Mouse (Mus musculus) MEL (cell line): Measurements from ENCODE around the gene Dct. TPM values are rescaled to one million over a fixed set of nuclear protein-coding genes. Genes with fewer than 3 reads are reported as not detected.

Source experiments
- DNase-seq: peaks from one replicate; pipeline ENCODE4 v3.0.0; 2011; ENCODE audit warnings: low read depth, low spot score
- H3K27ac ChIP-seq: 2 replicates; pipeline ENCODE4 v1.5.1; 2012; ENCODE audit warnings: low read depth, mild to moderate bottlenecking, control low read depth, low read length, moderate library complexity; ENCODE audit not compliant: control insufficient read depth
- H3K27me3 ChIP-seq, 2 experiments: fragments of 150-350 bp in 1 of 2; sonication (generic) in 1 of 2; 2 replicates each; pipeline ENCODE4 v1.6.1; 2012; ENCODE audit warnings: low read length in 2 of 2, mild to moderate bottlenecking in 2 of 2, improper control_type of control experiment in 1 of 2, moderate library complexity in 1 of 2; ENCODE audit not compliant: insufficient read depth in 2 of 2, control insufficient read depth in 1 of 2
- H3K36me3 ChIP-seq, 2 experiments: 2 replicates each; pipeline ENCODE4 v1.6.1; 2012 to 2014; ENCODE audit warnings: low read length in 2 of 2, improper control_type of control experiment in 1 of 2, inconsistent platforms in 1 of 2, mild to moderate bottlenecking in 1 of 2; ENCODE audit not compliant: insufficient read depth in 2 of 2, control insufficient read depth in 1 of 2
- H3K4me1 ChIP-seq, 2 experiments: fragments of 150-350 bp in 1 of 2; sonication (generic) in 1 of 2; 2 replicates each; pipeline ENCODE4 v1.6.1; 2012; ENCODE audit warnings: low read length in 2 of 2, improper control_type of control experiment in 1 of 2, mild to moderate bottlenecking in 1 of 2; ENCODE audit not compliant: insufficient read depth in 2 of 2, control insufficient read depth in 1 of 2
- H3K4me3 ChIP-seq, 2 experiments: fragments of 150-350 bp in 1 of 2; sonication (generic) in 1 of 2; 2 replicates each; pipeline ENCODE4 v1.5.1; 2012; ENCODE audit warnings: low read depth in 2 of 2, low read length in 2 of 2, mild to moderate bottlenecking in 2 of 2, moderate library complexity in 2 of 2, control low read depth in 1 of 2, improper control_type of control experiment in 1 of 2; ENCODE audit not compliant: control insufficient read depth in 1 of 2, insufficient read depth in 1 of 2
- H3K79me2 ChIP-seq: 2 replicates; pipeline ENCODE4 v1.6.1; 2012; ENCODE audit warnings: mild to moderate bottlenecking, low read length, moderate library complexity; ENCODE audit not compliant: control insufficient read depth, poor library complexity, insufficient read depth
- H3K9ac ChIP-seq: 2 replicates; pipeline ENCODE4 v1.6.1; 2012; ENCODE audit warnings: low read depth, mild to moderate bottlenecking, control low read depth, low read length, moderate library complexity; ENCODE audit not compliant: control insufficient read depth, poor library complexity, severe bottlenecking
- H3K9me3 ChIP-seq: fragments of 150-350 bp; sonication (generic); replicated peaks from 2 replicates; pipeline ENCODE4 v1.6.1; 2012; ENCODE audit warnings: mild to moderate bottlenecking, low read length, improper control_type of control experiment, moderate library complexity; ENCODE audit not compliant: insufficient read depth
- BHLHE40 ChIP-seq: IDR thresholded peaks from 2 replicates; pipeline ENCODE4 v1.6.1; 2012; ENCODE audit warnings: low read depth, mild to moderate bottlenecking, inconsistent platforms, low read length, improper control_type of control experiment, borderline replicate concordance
- CHD1 ChIP-seq: IDR thresholded peaks from 2 replicates; pipeline ENCODE4 v1.6.1; 2012; ENCODE audit warnings: low read depth, mild to moderate bottlenecking, inconsistent platforms, low read length, improper control_type of control experiment
- ELF1 ChIP-seq: IDR thresholded peaks from 2 replicates; pipeline ENCODE4 v1.6.1; 2014; ENCODE audit warnings: low read depth, mild to moderate bottlenecking, inconsistent platforms, low read length, improper control_type of control experiment, moderate library complexity
- EP300 ChIP-seq, 2 experiments: IDR thresholded peaks; 2 replicates each; pipeline ENCODE4 v1.6.1; 2011; ENCODE audit warnings: improper control_type of control experiment in 2 of 2, low read length in 2 of 2, low read depth in 1 of 2, mild to moderate bottlenecking in 1 of 2
- GABPA ChIP-seq: IDR thresholded peaks from 2 replicates; pipeline ENCODE4 v1.6.1; 2012; ENCODE audit warnings: low read depth, mild to moderate bottlenecking, inconsistent platforms, low read length, improper control_type of control experiment, moderate library complexity
- GATA1 ChIP-seq: IDR thresholded peaks from 2 replicates; pipeline ENCODE4 v1.6.1; 2011; ENCODE audit warnings: low read depth, low read length, improper control_type of control experiment
- JUND ChIP-seq: IDR thresholded peaks from 2 replicates; pipeline ENCODE4 v1.6.1; 2011; ENCODE audit warnings: low read depth, mild to moderate bottlenecking, improper control_type of control experiment, low read length
- KAT2A ChIP-seq: conservative IDR thresholded peaks from 2 replicates; pipeline ENCODE4 v1.6.1; 2012; ENCODE audit warnings: low read depth, low read length, improper control_type of control experiment, inconsistent platforms
- MAFK ChIP-seq: IDR thresholded peaks from 2 replicates; pipeline ENCODE4 v1.6.1; 2011; ENCODE audit warnings: low read depth, mild to moderate bottlenecking, low read length, improper control_type of control experiment, borderline replicate concordance
- MAZ ChIP-seq: IDR thresholded peaks from 2 replicates; pipeline ENCODE4 v1.6.1; 2012; ENCODE audit warnings: low read depth, mild to moderate bottlenecking, inconsistent platforms, low read length, improper control_type of control experiment
- MEF2A ChIP-seq: IDR thresholded peaks from 2 replicates; pipeline ENCODE4 v1.6.1; 2014; ENCODE audit warnings: low read depth, mild to moderate bottlenecking, inconsistent platforms, low read length, improper control_type of control experiment; ENCODE audit not compliant: poor library complexity, insufficient replicate concordance, severe bottlenecking; ENCODE audit errors: extremely low read depth
- NRF1 ChIP-seq: IDR thresholded peaks from 2 replicates; pipeline ENCODE4 v1.6.1; 2014; ENCODE audit warnings: low read depth, mild to moderate bottlenecking, inconsistent platforms, low read length, improper control_type of control experiment, moderate library complexity; ENCODE audit not compliant: poor library complexity, insufficient read depth, severe bottlenecking
- POLR2A ChIP-seq, 2 experiments: IDR thresholded peaks; 2 replicates each; pipeline ENCODE4 v1.6.1; 2011 to 2012; ENCODE audit warnings: low read length in 2 of 2, mild to moderate bottlenecking in 2 of 2, control low read depth in 1 of 2, improper control_type of control experiment in 1 of 2, low read depth in 1 of 2, moderate library complexity in 1 of 2; ENCODE audit not compliant: control insufficient read depth in 1 of 2, insufficient read depth in 1 of 2, poor library complexity in 1 of 2
- RCOR1 ChIP-seq: IDR thresholded peaks from 2 replicates; pipeline ENCODE4 v1.6.1; 2012; ENCODE audit warnings: low read depth, mild to moderate bottlenecking, inconsistent platforms, low read length, improper control_type of control experiment
- SIN3A ChIP-seq: IDR thresholded peaks from 2 replicates; pipeline ENCODE4 v1.6.1; 2012; ENCODE audit warnings: low read length, improper control_type of control experiment, inconsistent platforms
- TAL1 ChIP-seq: IDR thresholded peaks from 2 replicates; pipeline ENCODE4 v1.6.1; 2012; ENCODE audit warnings: mild to moderate bottlenecking, inconsistent platforms, low read length, moderate library complexity, mixed read lengths
- UBTF ChIP-seq: IDR thresholded peaks from 2 replicates; pipeline ENCODE4 v1.6.1; 2012; ENCODE audit warnings: low read depth, mild to moderate bottlenecking, inconsistent platforms, low read length, improper control_type of control experiment, moderate library complexity, borderline replicate concordance; ENCODE audit not compliant: insufficient read depth
- USF2 ChIP-seq, 2 experiments: IDR thresholded peaks; 2 replicates each; pipeline ENCODE4 v1.6.1; 2011 to 2012; ENCODE audit warnings: improper control_type of control experiment in 2 of 2, low read length in 2 of 2, borderline replicate concordance in 1 of 2, inconsistent platforms in 1 of 2, low read depth in 1 of 2, mild to moderate bottlenecking in 1 of 2; ENCODE audit not compliant: insufficient read depth in 1 of 2
- ZMIZ1 ChIP-seq: IDR thresholded peaks from 2 replicates; pipeline ENCODE4 v1.6.1; 2012; ENCODE audit warnings: low read depth, mild to moderate bottlenecking, inconsistent platforms, low read length, improper control_type of control experiment, moderate library complexity
- ZNF384 ChIP-seq: IDR thresholded peaks from 2 replicates; pipeline ENCODE4 v1.6.1; 2012; ENCODE audit warnings: low read depth, mild to moderate bottlenecking, inconsistent platforms, low read length, improper control_type of control experiment
- polyA plus RNA-seq, 2 experiments: library from polyadenylated mRNA; stranded (reverse) in 1 of 2; unstranded in 1 of 2; fragments of >175 nt in 1 of 2; fragments of >200 nt in 1 of 2; gene quantifications; 2 replicates each; pipeline versions ENCODE4 v1.2.1 to v1.2.4; 2012; ENCODE audit warnings: low replicate concordance in 2 of 2, low read depth in 1 of 2; ENCODE audit not compliant: insufficient read length in 2 of 2, insufficient read depth in 1 of 2, missing spikeins in 1 of 2
- total RNA-seq: library from RNA; depleted of rRNA; stranded (reverse); fragments of 300-350 nt; gene quantifications from 2 replicates; pipeline ENCODE4 v1.2.3, GENCODE M21; 2012; rRNA removed

Gene Dct
- total RNA-seq: 0.08 and 0.10 TPM in 2 replicates
- polyA plus RNA-seq: under 1 TPM in 1 of 2 experiments, not detected in 1; 0.49 TPM

DNA sequence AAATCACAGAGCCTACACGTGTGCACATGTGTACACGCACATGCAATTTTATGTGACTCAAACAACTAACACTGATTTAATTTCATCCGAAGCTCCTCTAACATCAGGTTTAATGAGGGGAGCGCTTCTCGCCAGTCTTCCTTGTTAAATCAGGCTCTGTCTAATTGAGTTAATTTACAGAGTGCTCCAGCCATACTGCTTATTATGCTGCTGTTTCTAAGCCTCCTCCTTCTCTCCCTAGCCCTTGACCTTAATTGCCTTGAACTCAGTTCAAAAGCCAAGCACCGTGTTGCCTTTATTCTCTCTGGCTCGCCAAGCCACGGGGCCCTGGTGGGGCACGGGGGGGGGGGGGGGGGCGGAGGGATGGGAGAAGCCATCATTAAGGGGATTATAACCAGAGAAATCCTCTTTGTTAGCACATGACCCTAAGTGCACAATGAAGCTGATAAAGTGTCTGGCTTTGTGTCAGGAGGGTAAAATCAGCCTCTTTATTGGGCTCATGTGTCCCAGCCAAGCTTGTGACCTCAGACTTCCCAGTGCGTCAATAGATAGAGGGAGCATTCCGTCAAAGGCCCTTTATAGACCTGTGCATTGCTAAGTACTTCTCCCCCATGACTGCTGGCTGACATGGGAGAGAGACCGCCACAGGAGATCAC is at the start of gene Dct:
Gene Dct (minus strand): TSS at position 270 of the 656 bp plus-strand sequence.
- H3K27ac ChIP-seq: no peak within 1 kb of the TSS
- no peaks in the 10 kb centered on the region for H3K9me3 ChIP-seq
- no peak within 1 kb of the TSS for H3K4me3 ChIP-seq
- no peaks in the 10 kb centered on the region for H3K27me3 ChIP-seq
- TF ChIP-seq EP300 (IDR thresholded peaks at IDR 0.05; ENCODE audit: low read depth in 1 of 2, low read length in 2 of 2): no peak
- H3K36me3 ChIP-seq: no peaks in the 10 kb centered on the region
- H3K79me2 ChIP-seq: no peaks in the 10 kb centered on the region
- no peaks in the 10 kb centered on the region for H3K4me1 ChIP-seq
- no peak within 1 kb of the TSS for H3K9ac ChIP-seq
- DNase-seq: no peak

DNA sequence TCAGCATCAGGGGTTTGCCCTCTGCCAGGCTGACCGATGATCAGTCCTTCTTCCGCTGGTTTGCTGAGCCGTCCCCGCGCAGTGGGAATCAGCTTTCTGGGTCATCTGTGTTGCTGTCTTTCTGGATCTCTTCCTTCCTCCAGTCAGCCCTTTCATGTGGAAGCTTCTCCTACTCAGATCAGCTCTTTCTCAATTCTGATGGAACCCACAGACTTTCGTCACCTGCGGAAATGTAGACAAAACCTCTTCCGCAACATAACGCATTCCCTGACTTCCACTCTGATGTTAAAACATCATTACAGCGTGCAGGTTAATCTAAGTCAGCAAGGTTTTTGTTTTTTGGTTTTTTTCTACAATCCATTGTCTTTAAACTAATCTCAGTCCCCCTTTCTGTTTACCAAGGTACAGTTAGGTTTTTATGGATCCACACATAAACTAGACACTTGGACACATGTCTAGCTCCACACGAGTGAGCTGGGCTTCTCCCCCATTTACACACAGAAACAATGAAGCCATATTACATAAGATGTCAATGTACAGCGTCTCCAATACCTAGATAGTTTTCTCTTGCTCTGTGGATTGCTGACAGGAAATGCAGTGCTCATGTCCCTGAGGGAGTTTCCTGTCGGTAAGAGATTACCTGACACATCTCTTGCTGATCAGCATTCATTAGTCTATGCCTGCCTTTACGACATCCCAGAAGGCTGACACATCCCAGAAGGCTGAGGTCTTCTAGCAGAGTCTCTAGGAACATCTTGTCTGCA is 49.4 kb upstream of the Dct start:
- no peak for TF ChIP-seq CHD1
- TF ChIP-seq SIN3A: no peak
- TF ChIP-seq ZNF384: no peak
- no peak for TF ChIP-seq NRF1
- TF ChIP-seq EP300 (IDR thresholded peaks at IDR 0.05; ENCODE audit: low read depth in 1 of 2, low read length in 2 of 2): no peak
- no peak for TF ChIP-seq ELF1
- TF ChIP-seq MAFK: no peak
- no peak for TF ChIP-seq ZMIZ1
- TF ChIP-seq POLR2A (IDR thresholded peaks at IDR 0.05; ENCODE audit: control insufficient read depth in 1 of 2, insufficient read depth in 1 of 2, low read depth in 1 of 2, low read length in 2 of 2, poor library complexity in 1 of 2): no peak
- no peak for TF ChIP-seq RCOR1
- no peak for TF ChIP-seq KAT2A
- no peak for TF ChIP-seq JUND
- TF ChIP-seq USF2 (IDR thresholded peaks at IDR 0.05; ENCODE audit: borderline replicate concordance in 1 of 2, insufficient read depth in 1 of 2, low read depth in 1 of 2, low read length in 2 of 2): no peak
- TF ChIP-seq GABPA: no peak
- TF ChIP-seq MAZ: no peak
- no peak for TF ChIP-seq MEF2A
- TF ChIP-seq GATA1: no peak
- no peak for TF ChIP-seq UBTF
- no peak for TF ChIP-seq BHLHE40
- no peak for TF ChIP-seq TAL1
- Histone ChIP-seq H3K79me2 (no peaks in the 10 kb centered on the region), H3K27me3 (no peaks in the 10 kb centered on the region), H3K36me3 (no peaks in the 10 kb centered on the region; a peak in 1 of 4 replicates), H3K27ac (no peak overlapping the region), H3K4me1 (0 out of 4 replicates have a peak, but pooled peaks cover 0 to 2% of the 10 kb centered on the region in 2 experiments), H3K9me3 (no peaks in the 10 kb centered on the region), H3K9ac (no peak overlapping the region), H3K4me3 (no peak overlapping the region)
- no peak for DNase-seq
